Mouse (Mus musculus) kidney, postnatal 14 days (tissue): ENCODE measurements at regions not wholly inside any gene's neighbourhood (a gene's known extent, or its start where the extent isn't known, plus 50 kb on each side); places are given as distances from the start of the nearest gene placed in this dataset.

Experiments used
- DNase-seq: peaks from one replicate; pipeline ENCODE4 v3.0.0; 2022; ENCODE audit warnings: mixed read lengths

DNA sequence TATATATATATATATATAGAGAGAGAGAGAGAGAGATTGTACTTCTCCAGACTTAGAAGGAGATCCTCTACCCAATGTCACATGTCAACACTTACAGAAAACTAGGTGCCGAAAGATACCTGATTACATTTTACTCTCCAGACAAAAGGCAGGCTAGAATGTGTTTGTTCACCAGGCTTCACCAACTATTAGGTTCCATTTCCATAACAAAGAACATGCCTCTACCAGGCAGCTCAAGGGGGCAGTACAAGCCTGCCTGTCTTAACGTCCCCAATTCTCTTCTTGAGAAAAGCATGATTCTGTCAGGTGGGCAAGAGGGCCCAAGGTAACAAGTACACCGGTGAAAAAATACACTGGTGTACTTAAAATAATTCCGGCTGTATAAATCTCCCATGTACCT lies 72.8 kb upstream of the Med14 start:
- no peak for DNase-seq

- no peak for DNase-seq
These were observed 70.8 kb upstream of the Med14 start for GRCm38 (mm10) chrX:12832709-12833108.

GRCm38 (mm10) chrX:12829165-12829564 lies 67.3 kb upstream of the Med14 start:
- DNase-seq, result no peak

DNA sequence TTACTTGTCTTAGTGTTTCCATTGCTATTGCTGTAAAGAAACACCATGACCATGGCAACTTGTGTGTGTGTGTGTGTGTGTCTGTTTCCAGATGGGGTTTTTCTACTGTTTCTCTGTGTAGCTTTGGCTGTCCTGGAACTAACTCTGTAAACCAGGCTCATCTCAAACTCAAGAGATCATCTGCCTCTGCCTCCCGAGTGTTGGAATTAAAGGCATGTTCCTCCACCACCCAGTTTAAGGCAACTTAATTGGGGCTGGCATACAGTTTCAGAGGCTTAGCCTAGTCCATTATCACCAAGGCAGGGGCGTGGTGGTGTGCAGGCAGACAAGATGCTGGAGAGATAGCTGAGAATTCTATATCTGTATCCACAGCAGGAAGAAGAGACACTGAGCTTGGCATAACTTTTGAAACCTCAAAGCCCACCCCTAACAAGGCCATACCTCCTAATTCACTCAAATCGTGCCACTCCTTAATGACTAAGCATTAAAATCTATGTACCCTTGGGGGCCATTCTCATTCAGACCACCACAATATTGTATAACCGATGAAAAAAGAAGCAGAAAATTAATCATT lies 65.5 kb upstream of the Med14 start:
- no peak for DNase-seq

GRCm38 (mm10) chrX:12826646-12827045 lies 64.8 kb upstream of the Med14 start:
- no peak for DNase-seq

DNA sequence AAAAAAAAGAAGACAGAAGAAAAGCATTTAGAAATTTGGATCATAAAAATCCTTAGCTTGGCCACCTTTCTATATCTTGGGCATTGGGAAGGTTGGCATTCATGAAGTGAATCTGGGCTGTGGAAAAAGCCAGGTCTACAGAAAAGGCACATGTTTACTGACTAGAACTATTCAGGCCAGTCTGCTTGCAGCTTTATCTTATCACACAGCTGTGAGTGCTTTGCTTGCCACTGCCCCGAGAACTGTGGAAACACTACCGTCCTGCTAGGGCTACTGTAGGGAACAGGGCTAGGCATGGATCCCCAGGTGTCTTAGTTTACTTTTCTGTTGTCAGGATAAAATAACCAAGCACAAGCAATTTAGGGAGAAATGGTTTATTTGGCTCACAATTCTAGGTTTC lies 63.4 kb upstream of the Med14 start:
- DNase-seq, result no peak

- DNase-seq, result no peak
These were observed 62.6 kb upstream of the Med14 start for GRCm38 (mm10) chrX:12824497-12824896.

GRCm38 (mm10) chrX:12822777-12823176 lies 60.9 kb upstream of the Med14 start:
- peak; percentile 20 for DNase-seq

- DNase-seq, result no peak
These were observed 51.3 kb upstream of the Med14 start for GRCm38 (mm10) chrX:12813083-12813660.
